Mouse (Mus musculus) liver, embryonic 14.5 days (tissue): ENCODE measurements at regions not wholly inside any gene's neighbourhood (a gene's known extent, or its start where the extent isn't known, plus 50 kb on each side); places are given as distances from the start of the nearest gene placed in this dataset.

Source experiments
- CTCF ChIP-seq: IDR thresholded peaks from 2 replicates; pipeline ENCODE4 v1.5.1; 2016; ENCODE audit warnings: antibody characterized with exemption, low read depth, control low read depth
- EP300 ChIP-seq: IDR thresholded peaks from 2 replicates; pipeline ENCODE4 v1.6.1; 2016; ENCODE audit warnings: antibody characterized with exemption, low read depth

DNA sequence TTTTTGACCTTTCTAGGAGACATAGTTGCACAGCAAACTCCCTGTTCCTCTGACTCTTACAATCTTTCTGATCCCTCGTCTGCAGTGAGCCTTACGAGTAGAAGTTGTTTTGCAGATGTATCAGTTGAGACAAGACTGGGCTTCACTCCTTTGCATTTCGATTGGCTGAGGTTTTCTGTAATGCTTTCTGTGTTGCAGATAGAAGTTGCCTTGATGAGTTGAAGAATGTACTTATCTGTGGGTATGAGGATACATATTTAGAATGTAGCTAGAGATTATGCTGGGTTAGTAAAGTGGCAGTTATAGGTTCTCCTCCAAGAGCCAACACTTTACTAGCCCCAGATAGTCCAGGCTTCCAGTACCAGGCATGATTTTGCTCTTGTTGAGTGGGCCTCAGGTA, 199.7 kb upstream of the Id2 start:
- TF ChIP-seq EP300 (no peak; the same call in 1 of the 2 replicates), CTCF (no peak)
